Mouse (Mus musculus): ENCODE data around the gene Gba.
A peak's percentile ranks its signal among the peaks of the same experiment; 100 is the strongest.

Gba gene

GRCm38 (mm10) chr3:89243609-89244008, 40.9 kb downstream of the Gba start:
- no peak for DNase-seq (ENCODE audit: low spot score)

GRCm38 (mm10) chr3:89244158-89244981, 41.6 kb downstream of the Gba start:
- no peak for DNase-seq (ENCODE audit: low spot score)

- DNase-seq (ENCODE audit: low spot score) = no peak
Observed at GRCm38 (mm10) chr3:89244982-89245687, 42.4 kb downstream of the Gba start.

GRCm38 (mm10) chr3:89245688-89246171, 43.0 kb downstream of the Gba start, which contains the start of gene Krtcap2:
Krtcap2 (plus strand) TSS chr3:89245966.
- no peak for DNase-seq (ENCODE audit: low spot score)

GRCm38 (mm10) chr3:89246261-89247100, 43.8 kb downstream of the Gba start, which contains the start of gene Trim46:
Trim46 (minus strand) TSS chr3:89246309.
- DNase-seq (ENCODE audit: low spot score) = peak; percentile 87

- no peak for DNase-seq (ENCODE audit: low spot score)
Observed at GRCm38 (mm10) chr3:89247466-89247865, 44.7 kb downstream of the Gba start.

- no peak for DNase-seq (ENCODE audit: low spot score)
Observed at GRCm38 (mm10) chr3:89250435-89251040, 47.8 kb downstream of the Gba start.

GRCm38 (mm10) chr3:89251365-89251895, 48.7 kb downstream of the Gba start:
- no peak for DNase-seq (ENCODE audit: low spot score)

- DNase-seq (ENCODE audit: low spot score) = no peak
Observed at GRCm38 (mm10) chr3:89254994-89255393, 52.3 kb downstream of the Gba start.

GRCm38 (mm10) chr3:89256177-89256576, 53.4 kb downstream of the Gba start:
- no peak for DNase-seq (ENCODE audit: low spot score)

All from left cerebral cortex, adult 11 months (tissue).